Mouse (Mus musculus): ENCODE data around the gene Cab39l. TPM values are rescaled to one million over a fixed set of nuclear protein-coding genes. Genes with fewer than 3 reads are reported as not detected.
"Not testable (repeated sequence)": the region's sequence is repeated elsewhere in the genome, so short reads cannot be mapped to it uniquely, and the experiment has no call there.

Cab39l gene
- 28.0 and 30.7 TPM in 2 replicates for polyA plus RNA-seq (2015; fragmentation: Nextera tagmentation; extraction: Ambion mirVana)

GRCm38 (mm10) chr14:59440558-59441471 is at the start of gene Cab39l, which contains the start of gene Setdb2:
Gene Cab39l, plus strand, starts transcription at chr14:59440972.
Gene Setdb2, minus strand, starts transcription at chr14:59440884.
- H3K9ac ChIP-seq (ENCODE audit: low read length) = peak within 1 kb of the TSS; percentile 85
- no peaks in the 10 kb centered on the region for H3K9me3 ChIP-seq (ENCODE audit: control insufficient read depth, low read length)
- no peaks in the 10 kb centered on the region for H3K36me3 ChIP-seq (ENCODE audit: control insufficient read depth, insufficient read depth, low read length)
- DNase-seq (ENCODE audit: low spot score) = peak; percentile 96
- peak; percentile 100 for ATAC-seq (ENCODE audit: low FRiP score, low TSS enrichment)
- WGBS = under 1% methylated on average over 66 of the region's 66 CpGs
- H3K4me2 ChIP-seq (replicated peaks; ENCODE audit: low read depth) = peak within 1 kb of the TSS; percentile 94
- peak within 1 kb of the TSS; percentile 92 for H3K27ac ChIP-seq (replicated peaks)
- TF ChIP-seq EP300 (optimal IDR thresholded peaks at IDR 0.05) (peak; percentile 5), CTCF (IDR thresholded peaks at IDR 0.05; ENCODE audit: low read depth) (peak; percentile 63)
- H3K4me3 ChIP-seq (ENCODE audit: low read depth, low read length) = peak within 1 kb of the TSS; percentile 79
- no peaks in the 10 kb centered on the region for H3K27me3 ChIP-seq (ENCODE audit: control insufficient read depth, insufficient read depth, low read length)
- H3K4me1 ChIP-seq (replicated peaks; ENCODE audit: control insufficient read depth, insufficient read depth) = peaks cover 3% of the 10 kb centered on the region

DNA sequence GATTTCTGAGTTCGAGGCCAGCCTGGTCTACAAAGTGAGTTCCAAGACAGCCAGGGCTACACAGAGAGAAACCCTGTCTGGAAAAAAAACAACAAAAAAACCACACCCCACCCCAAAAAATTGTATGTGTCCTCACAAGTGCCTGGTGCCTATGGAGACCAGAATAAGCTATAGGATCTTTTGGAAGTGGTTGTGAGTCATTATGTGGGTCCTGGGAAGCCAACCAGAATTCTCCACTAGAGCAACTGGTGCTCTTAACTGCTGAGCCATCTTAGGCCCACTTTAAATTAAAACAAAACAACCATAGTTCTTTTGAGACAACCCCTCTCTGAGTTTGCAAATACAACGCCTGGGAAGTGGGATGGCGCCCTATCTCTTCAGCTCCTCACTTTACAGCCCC is 45.5 kb upstream of the Cab39l start, which contains the start of gene Phf11c:
Gene Phf11c, minus strand, starts transcription at position 101 of the 400 bp plus-strand sequence.
- no peaks in the 10 kb centered on the region for H3K9me3 ChIP-seq (ENCODE audit: control insufficient read depth, low read length)
- H3K4me2 ChIP-seq (replicated peaks; ENCODE audit: low read depth) = no peak within 1 kb of the TSS
- ATAC-seq (ENCODE audit: low FRiP score, low TSS enrichment) (no peak), DNase-seq (ENCODE audit: low spot score) (no peak)
- no peaks in the 10 kb centered on the region for H3K4me1 ChIP-seq (replicated peaks; ENCODE audit: control insufficient read depth, insufficient read depth)
- TF ChIP-seq EP300 (optimal IDR thresholded peaks at IDR 0.05) (no peak), CTCF (IDR thresholded peaks at IDR 0.05; ENCODE audit: low read depth) (no peak)
- no peak within 1 kb of the TSS for H3K27ac ChIP-seq (replicated peaks)
- no peak within 1 kb of the TSS for H3K4me3 ChIP-seq (ENCODE audit: low read depth, low read length)
- 88% methylated on average over 3 of the region's 3 CpGs for WGBS
- H3K36me3 ChIP-seq (ENCODE audit: control insufficient read depth, insufficient read depth, low read length) = no peaks in the 10 kb centered on the region
- H3K9ac ChIP-seq (ENCODE audit: low read length) = no peak within 1 kb of the TSS
- no peaks in the 10 kb centered on the region for H3K27me3 ChIP-seq (ENCODE audit: control insufficient read depth, insufficient read depth, low read length)

- Histone ChIP-seq H3K9me3 (ENCODE audit: control insufficient read depth, low read length) (no peaks in the 10 kb centered on the region), H3K36me3 (ENCODE audit: control insufficient read depth, insufficient read depth, low read length) (no peaks in the 10 kb centered on the region), H3K4me3 (ENCODE audit: low read depth, low read length) (no peak overlapping the region), H3K4me2 (replicated peaks; ENCODE audit: low read depth) (no peak overlapping the region), H3K27me3 (ENCODE audit: control insufficient read depth, insufficient read depth, low read length) (no peaks in the 10 kb centered on the region), H3K4me1 (replicated peaks; ENCODE audit: control insufficient read depth, insufficient read depth) (no peaks in the 10 kb centered on the region), H3K9ac (ENCODE audit: low read length) (no peak overlapping the region), H3K27ac (replicated peaks) (no peak overlapping the region)
- TF ChIP-seq EP300 (optimal IDR thresholded peaks at IDR 0.05) (no peak), CTCF (IDR thresholded peaks at IDR 0.05; ENCODE audit: low read depth) (no peak)
- 74% methylated on average over 2 of the region's 2 CpGs for WGBS
- no peak for DNase-seq (ENCODE audit: low spot score)
- no peak for ATAC-seq (ENCODE audit: low FRiP score, low TSS enrichment)
These were observed 43.8 kb upstream of the Cab39l start for GRCm38 (mm10) chr14:59396999-59397398.

GRCm38 (mm10) chr14:59414979-59415378 is 25.8 kb upstream of the Cab39l start:
- not testable (repeated sequence) for H3K4me2 ChIP-seq (replicated peaks; ENCODE audit: low read depth); H3K27me3 ChIP-seq (ENCODE audit: control insufficient read depth, insufficient read depth, low read length); H3K9me3 ChIP-seq (ENCODE audit: control insufficient read depth, low read length); H3K27ac ChIP-seq (replicated peaks); H3K9ac ChIP-seq (ENCODE audit: low read length); ATAC-seq (ENCODE audit: low FRiP score, low TSS enrichment); DNase-seq (ENCODE audit: low spot score); H3K4me1 ChIP-seq (replicated peaks; ENCODE audit: control insufficient read depth, insufficient read depth); H3K36me3 ChIP-seq (ENCODE audit: control insufficient read depth, insufficient read depth, low read length); H3K4me3 ChIP-seq (ENCODE audit: low read depth, low read length)
- 97% methylated on average over 2 of the region's 2 CpGs for WGBS

DNA sequence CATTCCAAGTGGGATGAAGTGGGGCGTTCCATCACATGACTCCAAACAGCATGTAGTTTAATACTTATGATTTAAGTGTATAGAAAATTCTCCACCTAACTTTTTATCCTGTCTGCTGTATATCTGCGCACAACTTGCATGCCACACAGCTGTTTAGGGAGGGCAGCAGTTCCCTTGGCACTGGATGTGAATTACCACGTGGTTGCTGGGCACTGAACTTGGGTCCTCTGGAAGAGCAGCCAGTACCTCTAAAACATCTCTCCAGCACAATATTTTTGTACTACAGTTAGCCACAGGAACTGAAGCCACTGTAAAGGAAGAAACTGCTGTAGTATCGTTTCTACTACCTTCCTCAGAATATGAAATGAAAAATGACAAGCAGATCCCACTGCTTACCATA is 22.6 kb upstream of the Cab39l start:
- Histone ChIP-seq H3K4me3 (ENCODE audit: low read depth, low read length) (no peak overlapping the region), H3K4me2 (replicated peaks; ENCODE audit: low read depth) (no peak overlapping the region), H3K27ac (replicated peaks) (no peak overlapping the region), H3K36me3 (ENCODE audit: control insufficient read depth, insufficient read depth, low read length) (peaks cover 3% of the 10 kb centered on the region), H3K9ac (ENCODE audit: low read length) (no peak overlapping the region), H3K4me1 (replicated peaks; ENCODE audit: control insufficient read depth, insufficient read depth) (no peaks in the 10 kb centered on the region), H3K9me3 (ENCODE audit: control insufficient read depth, low read length) (no peaks in the 10 kb centered on the region), H3K27me3 (ENCODE audit: control insufficient read depth, insufficient read depth, low read length) (no peaks in the 10 kb centered on the region)
- DNase-seq (ENCODE audit: low spot score) (no peak), ATAC-seq (ENCODE audit: low FRiP score, low TSS enrichment) (no peak)
- 88% methylated on average over 4 of the region's 4 CpGs for WGBS
- no peak for TF ChIP-seq CTCF (IDR thresholded peaks at IDR 0.05; ENCODE audit: low read depth)
- no peak for TF ChIP-seq EP300 (optimal IDR thresholded peaks at IDR 0.05)
